Mouse (Mus musculus) stomach, embryonic 16.5 days (tissue): Measurements from ENCODE around the gene Gm10762. TPM values are rescaled to one million over a fixed set of nuclear protein-coding genes. Genes with fewer than 3 reads are reported as not detected.

Experiments used
- ATAC-seq: fragments of 200-750 bp; cut with Nextera tagmentation; 2 replicates; pipeline ENCODE4 v1.8.0; 2017; ENCODE audit warnings: moderate number of reproducible peaks, moderate TSS enrichment; ENCODE audit not compliant: insufficient read depth, low FRiP score
- H3K27ac ChIP-seq: fragments of 300-500 bp; sonication (generic); 2 replicates; pipeline ENCODE4 v1.5.1; 2014; ENCODE audit warnings: low read length
- H3K27me3 ChIP-seq: fragments of 300-500 bp; sonication (generic); 2 replicates; pipeline ENCODE4 v1.6.1; 2014; ENCODE audit warnings: low read length, control low read depth, mixed read lengths; ENCODE audit not compliant: control insufficient read depth, insufficient read depth
- H3K36me3 ChIP-seq: fragments of 300-500 bp; sonication (generic); 2 replicates; pipeline ENCODE4 v1.6.1; 2014; ENCODE audit warnings: low read length; ENCODE audit not compliant: control insufficient read depth, insufficient read depth
- H3K4me1 ChIP-seq: fragments of 300-500 bp; sonication (generic); 2 replicates; pipeline ENCODE4 v1.6.1; 2014; ENCODE audit warnings: low read length, control low read depth, mixed read lengths; ENCODE audit not compliant: control insufficient read depth, insufficient read depth
- H3K4me2 ChIP-seq: fragments of 300-500 bp; sonication (generic); 2 replicates; pipeline ENCODE4 v1.6.1; 2014; ENCODE audit warnings: low read depth, low read length, mixed read lengths
- H3K4me3 ChIP-seq: fragments of 300-500 bp; sonication (generic); replicated peaks from 2 replicates; pipeline ENCODE4 v1.5.1; 2014; ENCODE audit warnings: mild to moderate bottlenecking, low read length
- H3K9ac ChIP-seq: fragments of 300-500 bp; sonication (generic); 2 replicates; pipeline ENCODE4 v1.6.1; 2014; ENCODE audit warnings: low read length
- H3K9me3 ChIP-seq: fragments of 300-500 bp; sonication (generic); replicated peaks from 2 replicates; pipeline ENCODE4 v1.6.1; 2016; ENCODE audit warnings: low read length, control low read depth; ENCODE audit not compliant: control insufficient read depth
- WGBS: fragments of 180-500 bp; shearing (Covaris S2); extraction: QIAGEN DNeasy Blood & Tissue Kit; methylation state at CpG from one replicate; pipeline ENCODE4 v1.1.7; 2014; 5-methylcytosine and 5-hydroxymethylcytosine counted together
- microRNA-seq: library from miRNA; unstranded; fragments of <30 nt; microRNA quantifications from one replicate; pipeline ENCODE4, GENCODE M21; 2016
- polyA plus RNA-seq: library from polyadenylated mRNA; unstranded; fragments of >200 nt; fragmentation: Nextera tagmentation; extraction: Ambion mirVana; gene quantifications from 2 replicates; pipeline ENCODE4 v1.2.1, GENCODE M21; 2015

The Gm10762 gene
- polyA plus RNA-seq, 1 experiment from 2014 or later, result 7.3 TPM

DNA sequence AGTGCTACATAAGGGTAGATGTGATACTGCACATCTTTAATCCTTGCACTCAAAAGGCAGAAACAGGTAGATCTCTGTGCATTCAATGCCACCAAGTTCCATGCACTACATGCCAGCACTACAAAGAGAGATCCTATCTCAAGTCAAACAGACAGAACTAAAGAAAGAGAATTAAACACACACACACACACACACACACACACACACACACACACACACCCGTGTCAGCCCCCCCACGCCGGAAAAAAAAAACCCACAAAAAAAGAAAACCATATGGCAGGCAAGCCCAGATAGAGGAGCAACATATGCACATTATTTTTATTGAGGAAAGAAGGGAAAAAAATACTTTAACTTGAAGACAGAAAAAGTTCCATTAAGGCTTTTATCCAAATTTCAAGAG lies 39.1 kb downstream of the Gm10762 start:
- Histone ChIP-seq H3K27ac (no peak overlapping the region), H3K4me2 (no peak overlapping the region), H3K4me1 (no peaks in the 10 kb centered on the region), H3K36me3 (peaks cover 3% of the 10 kb centered on the region; the same call in 1 of the 2 replicates), H3K9me3 (no peaks in the 10 kb centered on the region), H3K9ac (no peak overlapping the region), H3K27me3 (no peaks in the 10 kb centered on the region), H3K4me3 (no peak overlapping the region)
- no peak for ATAC-seq
- 84% methylated on average over 3 of the region's 3 CpGs for WGBS

DNA sequence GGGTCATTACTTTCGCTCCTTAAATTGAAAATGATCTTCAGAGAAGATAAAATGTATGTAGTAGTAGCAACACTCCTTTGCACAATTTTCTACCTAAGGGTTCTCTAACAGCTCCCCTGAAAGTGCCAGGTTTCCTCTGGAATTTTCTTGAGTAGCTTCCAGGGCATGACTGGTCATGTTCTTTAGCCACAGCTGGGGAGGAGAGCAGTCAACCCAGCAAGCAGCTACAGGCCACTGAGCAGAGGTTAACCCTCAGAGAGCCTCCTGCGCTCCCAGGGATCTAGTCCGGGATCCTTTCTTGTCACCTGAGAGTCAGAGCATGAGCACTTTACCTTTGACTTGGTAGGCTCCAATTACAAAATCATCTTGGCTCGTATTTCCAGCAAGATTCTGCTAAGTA lies 42.7 kb downstream of the Gm10762 start:
- H3K9me3 ChIP-seq, result no peaks in the 10 kb centered on the region
- H3K4me1 ChIP-seq, result no peaks in the 10 kb centered on the region
- peaks cover 3% of the 10 kb centered on the region; the same call in 1 of the 2 replicates for H3K36me3 ChIP-seq
- H3K4me3 ChIP-seq, result no peak overlapping the region
- H3K27ac ChIP-seq, result no peak overlapping the region
- H3K9ac ChIP-seq, result no peak overlapping the region
- no peak overlapping the region for H3K4me2 ChIP-seq
- WGBS, result 90% methylated on average over 4 of the region's 4 CpGs
- no peak for ATAC-seq
- no peaks in the 10 kb centered on the region for H3K27me3 ChIP-seq

Small RNA genes within 50 kb of the gene (microRNA-seq; reads per million reads assigned to microRNA genes)
- not detected for gene Gm22859

Other genes with a start within 250 kb of the Gm10762 start
- 34.3 and 36.6 TPM in 2 replicates for gene Tmem87b, start 149.6 kb downstream of the Gm10762 start, polyA plus RNA-seq
- gene Fbln7, start 104.7 kb downstream of the Gm10762 start, polyA plus RNA-seq, result 4.5 and 5.2 TPM in 2 replicates
- gene Zc3h8, start 23.6 kb downstream of the Gm10762 start, polyA plus RNA-seq, result 5.5 and 6.1 TPM in 2 replicates
- gene Zc3h6, start 323 bp downstream of the Gm10762 start, polyA plus RNA-seq, result 0.95 and 1.5 TPM in 2 replicates
- 0.06 and 0.10 TPM in 2 replicates for gene Vinac1, start 80.4 kb upstream of the Gm10762 start, polyA plus RNA-seq
- gene Ttl, start 98.2 kb upstream of the Gm10762 start, polyA plus RNA-seq, result 12.0 and 13.1 TPM in 2 replicates
- gene Polr1b, start 133.3 kb upstream of the Gm10762 start, polyA plus RNA-seq, result 22.1 and 24.6 TPM in 2 replicates
- 21.5 and 22.4 TPM in 2 replicates for gene Chchd5, start 162.0 kb upstream of the Gm10762 start, polyA plus RNA-seq
- gene Slc20a1, start 231.0 kb upstream of the Gm10762 start, polyA plus RNA-seq, result 24.8 and 25.9 TPM in 2 replicates